Mouse (Mus musculus) limb, embryonic 11.5 days (tissue): ENCODE results near the gene Rdh16f1. TPM values are rescaled to one million over a fixed set of nuclear protein-coding genes. Genes with fewer than 3 reads are reported as not detected.
"Not testable (repeated sequence)": the region's sequence is repeated elsewhere in the genome, so short reads cannot be mapped to it uniquely, and the experiment has no call there.

Experiments used
- ATAC-seq: fragments of 200-750 bp; cut with Nextera tagmentation; 2 replicates; pipeline ENCODE4 v1.8.0; 2017; ENCODE audit warnings: low read depth; ENCODE audit not compliant: insufficient number of reproducible peaks, low FRiP score, low TSS enrichment
- DNase-seq: peaks from one replicate; pipeline ENCODE4 v3.0.0-alpha.2; 2015; ENCODE audit warnings: low spot score
- H3K27ac ChIP-seq: fragments of 300-500 bp; sonication (generic); replicated peaks from 2 replicates; pipeline ENCODE4 v1.5.1; 2014; ENCODE audit warnings: low read depth, mild to moderate bottlenecking, low read length
- H3K27me3 ChIP-seq: fragments of 300-500 bp; sonication (generic); 2 replicates; pipeline ENCODE4 v1.6.1; 2014; ENCODE audit warnings: mild to moderate bottlenecking, low read length, mixed read lengths; ENCODE audit not compliant: control insufficient read depth, insufficient read depth
- H3K36me3 ChIP-seq: fragments of 300-500 bp; sonication (generic); 2 replicates; pipeline ENCODE4 v1.6.1; 2014; ENCODE audit warnings: mild to moderate bottlenecking, low read length, moderate library complexity, mixed read lengths; ENCODE audit not compliant: control insufficient read depth, insufficient read depth
- H3K4me1 ChIP-seq: fragments of 300-500 bp; sonication (generic); 2 replicates; pipeline ENCODE4 v1.6.1; 2014; ENCODE audit warnings: low read length, mixed read lengths; ENCODE audit not compliant: control insufficient read depth, insufficient read depth
- H3K4me2 ChIP-seq: fragments of 300-500 bp; sonication (generic); 2 replicates; pipeline ENCODE4 v1.6.1; 2014; ENCODE audit warnings: low read depth, mild to moderate bottlenecking, moderate library complexity; ENCODE audit not compliant: severe bottlenecking
- H3K4me3 ChIP-seq: fragments of 300-500 bp; sonication (generic); 2 replicates; pipeline ENCODE4 v1.5.1; 2014; ENCODE audit warnings: low read depth, low read length
- H3K9ac ChIP-seq: fragments of 300-500 bp; sonication (generic); 2 replicates; pipeline ENCODE4 v1.6.1; 2014; ENCODE audit warnings: mild to moderate bottlenecking, low read length
- H3K9me3 ChIP-seq: fragments of 300-500 bp; sonication (generic); 2 replicates; pipeline ENCODE4 v1.6.1; 2016; ENCODE audit warnings: low read length; ENCODE audit not compliant: control insufficient read depth
- WGBS: fragments of 180-500 bp; shearing (Covaris S2); extraction: QIAGEN DNeasy Blood & Tissue Kit; methylation state at CpG from one replicate; pipeline ENCODE4 v1.1.7; 2014; 5-methylcytosine and 5-hydroxymethylcytosine counted together
- polyA plus RNA-seq: library from polyadenylated mRNA; unstranded; fragments of >200 nt; fragmentation: Nextera tagmentation; extraction: Ambion mirVana; gene quantifications from 2 replicates; pipeline ENCODE4 v1.2.1, GENCODE M21; 2014

Gene Rdh16f1
- polyA plus RNA-seq, 1 experiment from 2014 or later, result not detected

DNA sequence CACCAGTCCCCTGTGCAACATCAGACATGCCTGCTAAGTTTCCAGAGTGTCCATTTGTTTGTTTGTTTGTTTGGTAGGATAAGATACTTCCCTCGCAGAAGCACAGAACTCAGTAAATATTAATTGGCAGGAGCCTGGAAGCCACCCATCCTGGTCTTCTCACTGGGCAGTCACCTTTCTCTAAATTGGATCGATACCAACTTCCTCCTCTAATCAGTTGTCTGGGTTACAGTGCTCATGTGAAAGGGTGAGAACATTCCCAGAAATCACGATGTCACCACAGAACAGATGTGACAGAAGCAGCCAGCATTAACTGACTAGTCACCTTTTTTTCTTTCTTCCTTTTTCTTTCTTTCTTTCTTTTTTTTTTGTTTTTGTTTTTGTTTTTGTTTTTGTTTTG lies 4.3 kb upstream of the Rdh16f1 start:
- Histone ChIP-seq H3K9me3 (no peaks in the 10 kb centered on the region), H3K4me2 (no peak overlapping the region), H3K4me3 (no peak overlapping the region), H3K9ac (no peak overlapping the region), H3K4me1 (no peaks in the 10 kb centered on the region), H3K27me3 (no peaks in the 10 kb centered on the region), H3K36me3 (no peaks in the 10 kb centered on the region), H3K27ac (no peak overlapping the region)
- 83% methylated on average over 3 of the region's 3 CpGs for WGBS
- DNase-seq (no peak), ATAC-seq (no peak)

DNA sequence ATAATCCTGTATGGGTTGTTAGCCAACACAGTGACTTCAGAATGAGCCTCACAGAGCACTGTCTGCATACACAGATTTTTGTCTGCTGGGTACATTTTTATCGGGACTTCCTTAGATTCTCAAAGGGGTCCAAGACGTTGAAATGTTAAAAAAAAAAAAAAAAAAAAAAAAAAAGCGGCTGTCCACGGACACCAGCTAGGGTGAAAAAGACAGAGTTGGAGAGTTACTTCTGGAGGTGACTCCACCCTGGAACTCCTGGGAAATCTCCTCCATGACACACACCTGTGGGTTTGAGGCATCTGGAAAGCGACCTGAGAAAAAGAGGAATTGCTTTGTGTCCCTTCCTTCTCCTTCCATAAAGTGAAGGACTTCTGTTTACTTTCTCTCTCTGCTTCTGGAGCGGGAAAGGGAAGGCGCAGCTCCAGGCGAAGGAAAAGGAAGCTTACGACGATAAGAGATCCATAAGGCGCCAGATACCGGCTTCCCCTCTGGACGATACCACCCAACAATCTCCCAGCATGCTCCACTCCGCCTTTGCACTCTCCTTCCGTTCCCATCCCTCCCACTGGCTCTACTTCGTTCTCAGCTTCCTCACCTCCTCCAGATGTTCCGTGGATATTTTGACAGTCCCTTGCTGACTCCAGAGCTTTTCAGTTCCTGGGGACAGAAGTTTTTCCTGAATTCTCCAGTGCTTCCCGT lies 3.7 kb upstream of the Rdh16f1 start:
- Histone ChIP-seq H3K36me3 (no peaks in the 10 kb centered on the region), H3K27me3 (no peaks in the 10 kb centered on the region), H3K9me3 (no peaks in the 10 kb centered on the region), H3K4me3 (no peak overlapping the region), H3K4me1 (no peaks in the 10 kb centered on the region), H3K27ac (no peak overlapping the region), H3K4me2 (peak overlapping the region; percentile 24; the same call in 1 of the 2 replicates), H3K9ac (no peak overlapping the region)
- no peak for DNase-seq
- ATAC-seq, result no peak
- WGBS, result 47% methylated on average over 18 of the region's 18 CpGs

DNA sequence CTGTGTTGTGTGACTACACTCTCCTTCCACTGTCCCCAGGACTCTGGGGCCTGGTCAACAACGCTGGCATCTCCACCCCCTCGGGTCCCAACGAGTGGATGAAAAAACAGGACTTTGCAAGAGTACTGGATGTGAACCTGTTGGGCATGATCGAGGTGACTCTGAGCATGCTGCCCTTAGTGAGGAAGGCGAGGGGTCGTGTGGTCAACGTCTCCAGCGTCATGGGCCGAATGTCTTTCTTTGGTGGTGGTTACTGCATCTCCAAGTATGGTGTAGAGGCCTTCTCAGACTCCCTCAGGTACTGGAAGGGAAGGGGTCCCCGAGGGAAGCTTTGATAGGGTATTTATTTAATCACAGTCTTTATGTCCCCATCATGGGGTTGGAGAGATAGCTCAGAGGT lies 3.3 kb downstream of the Rdh16f1 start:
- not testable (repeated sequence) for H3K9me3 ChIP-seq, H3K36me3 ChIP-seq, ATAC-seq, H3K9ac ChIP-seq, H3K4me1 ChIP-seq, H3K4me3 ChIP-seq, H3K4me2 ChIP-seq, H3K27me3 ChIP-seq, H3K27ac ChIP-seq, DNase-seq
- 88% methylated on average over 10 of the region's 10 CpGs for WGBS

DNA sequence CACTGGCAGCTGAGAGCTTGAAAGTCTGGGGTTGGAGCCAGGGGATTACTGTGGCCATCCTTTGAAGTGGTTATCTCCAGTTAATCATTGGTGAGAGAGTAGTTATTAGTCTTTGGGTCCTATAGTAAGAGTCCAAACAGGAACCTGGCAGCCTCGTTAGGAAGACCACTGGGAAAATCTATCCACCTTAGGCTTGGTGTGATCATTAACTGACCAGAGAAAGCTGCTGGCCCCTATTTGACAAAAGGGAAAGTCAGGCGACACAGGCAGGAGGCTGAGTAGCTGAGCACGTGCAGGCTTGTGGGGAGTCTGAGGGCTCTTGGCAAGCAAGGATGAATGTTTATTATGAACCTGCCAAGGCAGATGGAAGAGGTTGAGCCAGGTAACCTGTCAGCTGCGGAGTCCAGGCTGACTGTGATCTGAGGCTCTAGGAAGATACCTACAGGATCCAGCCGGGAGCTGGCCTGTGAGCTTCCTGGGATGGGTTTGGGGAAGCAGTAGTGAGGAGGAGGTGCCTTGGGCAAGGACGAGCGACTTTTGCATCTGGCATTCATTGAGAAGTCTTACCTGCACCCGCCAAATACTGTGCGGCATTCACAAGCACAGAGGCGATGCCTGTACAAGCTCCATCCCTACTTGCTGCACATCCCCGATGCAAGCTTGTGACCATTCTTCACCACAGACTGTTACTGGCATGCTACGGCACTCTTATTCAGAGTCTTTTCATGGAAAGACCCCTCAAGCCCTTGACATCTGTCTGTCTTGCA lies 4.5 kb downstream of the Rdh16f1 start:
- ATAC-seq (no peak), DNase-seq (no peak)
- H3K4me1 ChIP-seq, result no peaks in the 10 kb centered on the region
- no peaks in the 10 kb centered on the region for H3K9me3 ChIP-seq
- no peaks in the 10 kb centered on the region for H3K27me3 ChIP-seq
- no peak overlapping the region for H3K4me3 ChIP-seq
- WGBS, result 63% methylated on average over 12 of the region's 12 CpGs
- no peak overlapping the region for H3K4me2 ChIP-seq
- H3K36me3 ChIP-seq, result no peaks in the 10 kb centered on the region
- H3K9ac ChIP-seq, result no peak overlapping the region
- H3K27ac ChIP-seq, result no peak overlapping the region

DNA sequence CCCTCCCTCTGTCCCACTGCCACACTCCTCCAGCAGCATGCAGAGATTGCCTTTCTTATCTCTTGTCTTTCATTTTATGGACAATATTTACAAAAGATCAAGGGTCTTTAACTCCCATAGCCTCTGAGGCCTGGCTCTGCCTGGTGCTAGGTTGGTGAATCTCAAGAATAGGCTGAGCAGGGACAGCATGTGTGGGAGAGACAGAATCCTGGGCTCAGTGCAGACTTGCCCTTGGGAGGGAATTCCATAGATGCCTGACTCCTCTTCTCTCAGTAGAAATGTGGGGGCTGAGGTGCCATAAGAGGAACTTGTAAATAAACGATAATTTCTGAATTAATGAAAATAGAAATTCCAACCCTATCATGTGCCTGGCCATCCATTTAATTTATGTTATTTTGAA lies 7.0 kb downstream of the Rdh16f1 start:
- WGBS, result 83% methylated on average over 1 of the region's 1 CpGs
- DNase-seq (no peak), ATAC-seq (no peak)
- no peaks in the 10 kb centered on the region for H3K4me1 ChIP-seq
- H3K9me3 ChIP-seq, result no peaks in the 10 kb centered on the region
- H3K4me3 ChIP-seq, result no peak overlapping the region
- H3K27ac ChIP-seq, result no peak overlapping the region
- H3K4me2 ChIP-seq, result no peak overlapping the region
- no peak overlapping the region for H3K9ac ChIP-seq
- no peaks in the 10 kb centered on the region for H3K27me3 ChIP-seq
- H3K36me3 ChIP-seq, result no peaks in the 10 kb centered on the region

DNA sequence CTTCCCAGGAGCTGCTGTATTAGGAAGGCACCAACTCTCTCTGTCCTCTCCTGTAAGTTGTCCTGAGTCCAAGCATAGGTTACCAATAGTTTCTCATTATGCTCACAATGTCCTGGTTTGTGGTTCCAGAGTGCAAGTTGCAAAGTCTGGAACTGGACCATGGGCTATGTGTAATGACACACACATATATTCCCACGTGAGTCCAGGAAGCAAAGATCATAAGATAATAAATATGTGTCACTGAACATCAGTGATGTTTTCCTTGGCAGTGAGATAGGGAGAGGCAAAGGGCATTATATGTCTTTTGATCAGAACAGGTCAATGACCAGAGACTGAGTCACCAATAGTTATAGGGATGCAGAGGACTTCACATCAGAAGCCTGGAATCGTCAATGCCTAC lies 16.4 kb downstream of the Rdh16f1 start, which contains the start of gene Rdh9:
Gene Rdh9 (plus strand): TSS at position 376 of the 400 bp plus-strand sequence.
- Histone ChIP-seq H3K27me3 (no peaks in the 10 kb centered on the region), H3K4me2 (no peak within 1 kb of the TSS), H3K4me1 (no peaks in the 10 kb centered on the region), H3K36me3 (no peaks in the 10 kb centered on the region), H3K4me3 (no peak within 1 kb of the TSS), H3K9me3 (no peaks in the 10 kb centered on the region), H3K9ac (no peak within 1 kb of the TSS), H3K27ac (no peak within 1 kb of the TSS)
- WGBS, result 86% methylated on average over 2 of the region's 2 CpGs
- ATAC-seq, result no peak
- DNase-seq, result no peak

DNA sequence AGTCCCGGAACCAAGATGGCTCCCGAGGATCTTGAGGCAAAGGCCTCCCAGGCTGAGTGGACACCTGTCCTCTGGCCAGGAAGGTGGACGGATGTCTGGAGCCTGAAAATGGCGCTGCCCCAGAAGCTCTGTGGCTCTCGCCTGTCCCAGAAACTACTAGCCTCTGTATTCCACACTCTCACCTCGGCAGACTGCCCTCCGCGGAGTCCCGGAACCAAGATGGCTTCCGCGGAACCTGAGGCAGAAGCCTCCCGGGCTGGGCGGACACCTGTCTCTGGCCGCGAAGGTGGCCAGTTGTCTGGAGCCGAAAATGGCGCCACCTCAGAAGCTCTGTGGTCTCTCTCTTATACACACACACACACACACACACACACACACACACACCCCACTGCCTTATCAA lies 22.7 kb downstream of the Rdh16f1 start:
- not testable (repeated sequence) for H3K4me2 ChIP-seq, H3K27me3 ChIP-seq
- 96% methylated on average over 17 of the region's 17 CpGs for whole genome bisulfite sequencing

DNA sequence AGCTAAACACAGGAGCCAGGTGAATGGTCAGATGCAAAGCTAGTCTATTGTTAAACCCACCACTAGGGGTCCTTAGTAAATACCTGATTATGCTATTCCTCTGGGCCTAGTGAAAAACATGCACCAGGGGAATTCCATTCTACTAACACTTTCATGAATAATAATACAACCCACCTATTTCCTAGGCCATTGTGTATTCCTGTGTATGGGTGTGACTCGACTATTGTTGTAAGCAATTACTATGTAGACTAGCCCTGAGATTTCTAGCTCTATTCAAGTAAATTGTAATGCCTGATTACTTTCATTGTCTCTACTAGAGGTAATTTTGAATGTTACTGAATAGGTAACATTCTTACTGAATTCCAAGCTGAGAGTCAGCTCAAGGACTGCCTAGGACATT lies 25.8 kb downstream of the Rdh16f1 start:
- not testable (repeated sequence) for ATAC-seq, H3K9ac ChIP-seq, H3K4me2 ChIP-seq, H3K4me1 ChIP-seq, DNase-seq, H3K27ac ChIP-seq, H3K36me3 ChIP-seq, H3K27me3 ChIP-seq, H3K9me3 ChIP-seq, H3K4me3 ChIP-seq
- 87% methylated on average over 1 of the region's 1 CpGs for WGBS

More for the DNA sequence above, 22.7 kb downstream of the Rdh16f1 start:
- H3K36me3 ChIP-seq, H3K9me3 ChIP-seq, H3K4me3 ChIP-seq, H3K4me1 ChIP-seq, ATAC-seq, DNase-seq, H3K27ac ChIP-seq, H3K9ac ChIP-seq: not testable (repeated sequence)
